Mouse (Mus musculus) retina, adult 2 months (tissue): Measurements from ENCODE around the gene Ubqln4.

Experiments
- DNase-seq: peaks from one replicate; pipeline ENCODE4 v3.0.0-alpha.2; 2012; ENCODE audit warnings: low read depth, low spot score

Ubqln4 gene

DNA sequence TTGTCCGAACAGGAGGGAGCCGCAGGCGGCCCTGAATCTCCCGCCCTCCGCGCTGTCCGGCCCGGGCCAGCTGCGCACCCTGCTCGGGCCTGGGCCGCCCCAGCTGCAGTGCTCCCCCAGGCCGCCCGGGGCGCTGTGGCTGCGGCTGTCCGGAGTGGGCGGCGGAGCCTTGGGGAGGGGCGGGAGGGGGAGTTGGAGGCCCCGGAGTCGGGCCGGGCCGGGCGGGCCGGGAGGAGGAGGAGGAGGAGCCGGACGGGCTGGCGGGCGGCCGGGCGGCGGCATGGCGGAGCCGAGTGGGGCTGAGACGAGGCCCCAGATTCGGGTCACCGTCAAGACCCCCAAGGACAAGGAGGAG is at the start of gene Ubqln4:
Gene Ubqln4 (plus strand): TSS at position 234 of the 355 bp plus-strand sequence.
- peak; percentile 77 for DNase-seq

GRCm38 (mm10) chr3:88503881-88504746 is 49.4 kb upstream of the Ubqln4 start:
- DNase-seq: no peak

GRCm38 (mm10) chr3:88505081-88505480 is 48.5 kb upstream of the Ubqln4 start:
- no peak for DNase-seq

DNA sequence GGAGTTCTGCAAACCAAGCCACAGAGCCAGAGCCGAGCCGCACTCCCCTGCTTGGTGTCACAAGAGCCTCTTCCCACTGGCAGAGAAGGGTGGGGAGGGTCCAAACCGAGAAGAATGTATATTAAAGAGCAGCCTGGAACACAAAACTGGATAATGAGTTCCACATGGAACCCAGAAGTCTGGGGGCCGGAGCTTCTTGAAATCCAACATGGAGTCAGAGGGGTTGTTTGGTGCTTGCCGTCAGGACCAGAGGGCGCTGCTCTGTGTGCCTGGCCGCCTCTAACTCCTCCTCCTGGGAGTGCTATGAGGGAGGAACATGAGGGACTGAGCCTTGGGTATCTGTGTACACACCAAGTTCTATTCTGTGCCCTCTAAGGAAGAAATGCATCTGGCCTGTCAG is 47.8 kb upstream of the Ubqln4 start:
- DNase-seq: no peak

DNA sequence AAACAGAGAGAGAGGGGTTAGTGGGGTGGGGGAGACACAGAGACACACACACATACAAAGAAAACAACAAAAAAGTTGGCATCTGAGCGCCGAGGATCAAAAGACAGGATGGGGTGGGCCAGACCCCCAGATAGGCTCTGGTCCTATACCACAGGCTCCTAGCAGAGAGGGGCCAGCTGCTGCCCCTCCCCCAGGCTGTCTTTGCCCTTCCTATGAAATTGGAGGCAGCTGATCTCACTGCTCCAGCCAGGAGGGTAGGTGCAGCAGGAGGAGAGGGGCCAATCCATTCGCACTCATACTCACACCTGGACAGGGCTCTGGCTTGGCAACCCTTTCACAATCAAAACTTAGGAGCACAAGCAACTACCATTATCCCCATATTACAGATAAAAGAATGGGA is 44.3 kb upstream of the Ubqln4 start:
- no peak for DNase-seq

- no peak for DNase-seq
Measured at GRCm38 (mm10) chr3:88509692-88510420, 43.7 kb upstream of the Ubqln4 start, which contains the start of gene Lmna. Gene Lmna, minus strand, starts transcription at chr3:88509956.

DNA sequence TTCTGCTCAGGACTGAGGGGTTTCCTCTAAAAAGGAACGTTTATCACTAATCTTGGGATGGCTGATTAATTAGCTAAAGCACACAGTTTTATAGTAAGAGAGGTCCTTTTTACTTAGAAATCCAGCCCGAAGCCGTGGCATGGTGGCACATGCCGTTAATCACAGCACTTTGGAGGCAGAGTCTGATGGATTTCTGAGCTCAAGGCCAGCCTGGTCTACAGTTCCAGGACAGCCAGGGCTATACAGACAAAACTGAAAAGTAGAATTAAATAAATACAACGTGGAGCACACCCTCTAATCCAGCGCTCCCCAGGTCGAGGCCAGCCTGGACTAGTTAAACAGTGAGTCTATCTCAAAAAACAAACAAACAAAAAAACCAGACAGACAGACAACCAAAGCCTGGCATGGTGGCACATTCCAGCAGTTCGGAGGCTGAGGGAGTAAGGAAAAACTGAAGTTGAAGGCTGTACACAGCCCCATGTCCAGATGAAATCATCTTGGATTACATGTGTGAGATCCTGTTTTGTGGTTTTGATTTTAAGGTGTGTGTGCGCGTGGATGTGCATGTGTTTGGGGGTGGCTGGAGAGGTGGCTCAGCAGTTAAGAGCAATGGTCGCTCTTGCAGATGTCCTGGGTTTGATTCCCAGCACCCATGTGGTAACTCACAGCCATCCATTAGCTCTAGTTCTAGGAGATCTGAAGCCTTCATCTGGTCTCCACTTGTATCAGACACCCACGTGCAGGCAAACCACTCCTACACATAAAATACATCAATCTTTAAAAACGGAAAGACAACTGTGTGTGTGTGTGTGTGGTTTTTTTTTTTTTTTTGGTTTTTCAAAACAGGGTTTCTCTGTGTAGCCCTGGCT is 42.9 kb upstream of the Ubqln4 start:
- no peak for DNase-seq

DNA sequence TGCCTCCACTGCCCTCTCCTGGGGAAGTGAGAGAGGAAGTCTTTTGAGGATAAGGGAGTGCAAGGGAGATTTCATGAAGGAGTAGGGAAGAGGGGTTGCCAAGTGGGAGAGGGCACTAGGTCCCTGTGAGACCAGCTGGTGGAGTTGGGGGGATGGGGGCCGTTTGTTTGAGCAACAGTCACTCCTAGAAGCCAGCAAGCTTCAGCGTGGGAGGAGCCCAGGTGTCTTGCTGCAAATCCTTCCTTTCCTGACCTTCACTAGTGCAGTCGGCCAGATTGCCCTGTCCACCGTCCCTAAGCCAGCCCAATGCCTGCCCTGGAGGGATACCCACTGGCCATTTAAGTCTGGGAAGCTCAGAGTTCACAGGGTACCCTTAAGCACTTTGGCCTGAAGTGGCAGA is 42.0 kb upstream of the Ubqln4 start:
- DNase-seq: no peak

DNA sequence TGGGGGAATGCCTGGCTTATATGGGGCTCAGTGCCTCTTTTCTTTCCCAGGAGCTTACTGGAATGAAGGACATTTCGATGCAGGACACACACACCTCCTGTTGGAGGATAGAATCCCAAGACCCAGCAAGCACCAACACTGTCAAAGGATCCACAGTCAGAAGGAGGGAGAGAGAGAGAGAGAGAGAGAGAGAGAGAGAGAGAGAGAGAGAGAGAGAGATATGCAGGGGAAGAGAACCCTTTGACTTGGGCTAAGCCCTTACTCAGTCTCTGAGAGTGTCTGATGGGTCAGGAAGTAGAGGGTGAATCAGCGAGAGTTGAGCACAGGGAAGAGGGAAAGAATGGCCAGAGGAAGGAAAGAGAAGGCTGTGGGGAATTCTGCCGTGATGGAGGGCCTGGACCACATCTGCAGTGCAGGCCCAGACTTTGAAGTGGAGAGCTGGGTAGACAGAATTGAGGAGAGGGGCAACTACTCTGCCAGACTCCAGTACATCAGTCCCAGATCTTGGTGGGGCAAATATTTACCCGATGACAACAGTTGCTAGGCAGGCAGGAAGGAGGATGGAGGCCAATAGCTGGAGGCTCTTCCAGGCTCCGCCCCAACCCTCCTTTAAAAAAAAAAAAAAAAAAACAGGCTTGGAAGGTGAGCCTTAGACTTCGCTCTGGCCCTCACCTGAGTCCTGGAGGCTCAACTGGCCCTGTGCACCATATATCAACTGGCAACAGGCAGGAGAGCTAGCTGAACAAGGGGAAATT is 41.2 kb upstream of the Ubqln4 start:
- no peak for DNase-seq

DNA sequence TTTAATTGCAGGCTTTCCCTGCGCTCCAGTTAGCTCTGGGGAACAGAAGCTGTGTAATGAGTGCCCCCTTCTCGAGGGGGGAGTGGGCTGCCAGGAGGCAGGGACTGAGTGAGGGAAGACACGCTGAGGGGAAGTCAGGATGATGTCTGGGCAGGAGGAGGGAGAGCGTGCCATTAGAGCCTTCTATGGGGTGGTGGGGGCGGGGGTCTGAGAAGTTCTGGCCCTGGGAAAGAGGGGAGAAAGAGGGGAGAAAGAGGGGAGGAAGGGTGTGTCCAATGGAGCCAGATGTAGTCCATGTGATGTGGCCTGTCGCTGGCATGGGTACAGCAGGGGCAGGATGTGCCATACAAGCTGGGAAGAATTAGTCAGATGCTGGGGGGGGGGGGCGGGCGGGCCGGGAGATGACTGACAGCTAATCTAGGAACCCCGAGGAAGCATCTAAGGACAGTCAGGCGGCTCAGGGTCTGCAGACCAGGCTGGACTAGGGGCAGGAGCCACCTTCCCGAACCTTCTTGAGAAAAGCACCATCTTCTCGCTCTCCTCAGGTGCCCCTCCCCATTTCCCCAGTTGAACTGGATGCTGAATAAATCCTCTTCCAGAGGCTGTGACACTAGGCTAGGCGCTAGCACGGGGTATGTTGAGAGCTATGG is 40.5 kb upstream of the Ubqln4 start:
- no peak for DNase-seq

DNA sequence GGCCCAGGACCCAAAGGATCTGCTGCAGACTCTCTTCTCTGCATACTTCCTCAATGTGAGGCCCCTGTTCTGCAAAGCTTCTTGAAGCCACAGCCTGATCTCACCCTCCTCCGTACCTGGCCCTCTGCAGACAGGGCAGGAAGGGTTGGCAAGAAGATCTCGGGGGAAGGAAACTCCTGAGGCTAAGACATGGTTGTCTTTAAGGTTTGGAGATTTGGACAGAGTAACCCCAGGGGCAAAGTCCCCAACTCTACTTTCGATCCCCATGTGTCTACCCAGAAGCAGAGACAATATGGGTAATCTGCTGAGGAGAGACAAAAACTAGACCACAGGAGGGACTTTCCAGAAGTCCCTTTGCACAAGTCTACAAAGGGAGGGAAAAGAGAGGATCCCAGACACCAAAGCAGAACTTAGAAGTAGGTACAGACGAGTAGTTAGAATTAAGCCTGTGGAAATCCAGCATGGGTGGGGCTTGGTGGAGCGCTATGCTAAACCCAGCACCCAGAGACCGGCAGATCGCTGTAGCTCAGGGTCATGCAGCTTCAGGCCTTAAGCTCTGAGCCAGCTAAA is 39.9 kb upstream of the Ubqln4 start:
- DNase-seq: no peak

- no peak for DNase-seq
Measured at GRCm38 (mm10) chr3:88514231-88515094, 39.1 kb upstream of the Ubqln4 start.

GRCm38 (mm10) chr3:88515095-88515386 is 38.5 kb upstream of the Ubqln4 start:
- no peak for DNase-seq

GRCm38 (mm10) chr3:88516407-88516806 is 37.2 kb upstream of the Ubqln4 start:
- DNase-seq: no peak

- no peak for DNase-seq
Measured at GRCm38 (mm10) chr3:88518411-88518810, 35.1 kb upstream of the Ubqln4 start.

GRCm38 (mm10) chr3:88520078-88520477 is 33.5 kb upstream of the Ubqln4 start:
- DNase-seq: no peak

DNA sequence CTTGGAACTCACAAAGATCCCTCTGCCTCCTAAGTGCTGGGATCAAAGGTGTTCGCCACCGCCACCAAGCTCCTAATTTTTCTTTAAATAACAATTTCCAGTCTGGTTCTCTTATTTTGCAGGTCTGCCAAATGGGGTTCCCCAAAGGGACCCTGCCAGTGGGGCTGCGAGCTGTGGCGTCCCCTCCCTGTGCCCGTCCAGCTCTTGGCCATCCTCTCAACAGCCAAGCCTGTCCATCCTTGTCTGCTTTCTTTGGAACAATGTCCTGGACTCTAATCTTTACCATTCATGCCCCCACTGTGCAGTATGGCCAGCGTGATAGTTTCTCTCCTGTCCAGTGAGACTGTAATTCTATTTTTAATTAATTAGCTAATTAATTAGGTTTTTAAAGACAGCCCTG is 32.4 kb upstream of the Ubqln4 start:
- DNase-seq: no peak

DNA sequence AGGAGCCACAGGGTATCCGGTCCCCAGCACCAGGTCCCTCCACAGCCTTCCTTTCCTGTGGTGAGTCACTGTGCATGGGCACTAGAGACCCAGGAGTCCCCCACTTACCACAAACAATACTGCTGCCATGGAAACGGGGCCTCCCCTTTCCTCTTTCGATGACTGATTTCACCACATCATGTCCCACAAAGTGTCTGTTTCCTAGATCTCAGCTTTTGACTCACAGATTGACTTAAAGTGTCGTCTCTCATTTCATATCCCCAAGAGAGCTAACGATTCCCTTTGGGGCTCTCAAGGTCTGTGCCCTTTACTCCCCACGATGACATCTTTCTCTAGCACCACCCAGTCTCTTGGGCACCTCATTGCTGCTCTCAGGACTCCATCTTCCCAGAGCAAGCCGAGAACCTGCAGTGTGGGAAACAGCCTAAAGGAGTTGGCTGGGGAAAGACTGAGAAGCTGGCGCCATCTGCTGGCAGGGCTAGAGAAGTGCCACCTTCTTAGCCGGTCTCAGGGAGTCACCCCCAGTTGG is 31.7 kb upstream of the Ubqln4 start:
- DNase-seq: no peak

GRCm38 (mm10) chr3:88523027-88523426 is 30.5 kb upstream of the Ubqln4 start:
- no peak for DNase-seq
